Mouse (Mus musculus): ENCODE results near the gene Avil. TPM values are rescaled to one million over a fixed set of nuclear protein-coding genes. Genes with fewer than 3 reads are reported as not detected.
A peak's percentile ranks its signal among the peaks of the same experiment; 100 is the strongest.

Gene Avil
- polyA plus RNA-seq, 1 experiment from 2014 or later: 5.5 TPM

- no peaks in the 10 kb centered on the region for H3K27me3 ChIP-seq
- no peaks in the 10 kb centered on the region for H3K36me3 ChIP-seq
- 0 out of 2 replicates have a peak overlapping the region, but pooled peaks have one; percentile 96 for H3K4me2 ChIP-seq
- no peaks in the 10 kb centered on the region for H3K9me3 ChIP-seq
- peak overlapping the region; percentile 36 for H3K27ac ChIP-seq
- 23% methylated on average over 5 of the region's 5 CpGs for WGBS
- ATAC-seq (ENCODE audit: low FRiP score): no peak
- H3K4me3 ChIP-seq: no peak overlapping the region
- peak overlapping the region; percentile 31 for H3K9ac ChIP-seq
- peaks cover 91% of the 10 kb centered on the region for H3K4me1 ChIP-seq (replicated peaks)
Observed at GRCm38 (mm10) chr10:126984189-126985004, 16.1 kb upstream of the Avil start.

- no peak for ATAC-seq (ENCODE audit: low FRiP score)
- H3K4me3 ChIP-seq: no peak overlapping the region
- H3K9me3 ChIP-seq: no peaks in the 10 kb centered on the region
- H3K4me1 ChIP-seq (replicated peaks): peaks cover 89% of the 10 kb centered on the region
- H3K27ac ChIP-seq: peak overlapping the region; percentile 36
- H3K9ac ChIP-seq: no peak overlapping the region
- H3K4me2 ChIP-seq: 0 out of 2 replicates have a peak overlapping the region, but pooled peaks have one; percentile 96
- no peaks in the 10 kb centered on the region for H3K36me3 ChIP-seq
- 83% methylated on average over 4 of the region's 4 CpGs for WGBS
- no peaks in the 10 kb centered on the region for H3K27me3 ChIP-seq
Observed at GRCm38 (mm10) chr10:126985127-126985526, 15.4 kb upstream of the Avil start.

- 93% methylated on average over 9 of the region's 9 CpGs for WGBS
- ATAC-seq (ENCODE audit: low FRiP score): no peak
- Histone ChIP-seq H3K9me3 (no peaks in the 10 kb centered on the region), H3K27me3 (no peaks in the 10 kb centered on the region), H3K27ac (0 out of 2 replicates have a peak overlapping the region, but pooled peaks have one; percentile 65), H3K4me1 (replicated peaks) (peaks cover 89% of the 10 kb centered on the region), H3K4me3 (no peak overlapping the region), H3K9ac (no peak overlapping the region), H3K36me3 (no peaks in the 10 kb centered on the region), H3K4me2 (no peak overlapping the region)
Observed at GRCm38 (mm10) chr10:126985579-126985978, 14.9 kb upstream of the Avil start.

GRCm38 (mm10) chr10:126986541-126986961 lies 14.0 kb upstream of the Avil start:
- WGBS: 55% methylated on average over 4 of the region's 4 CpGs
- Histone ChIP-seq H3K4me3 (no peak overlapping the region), H3K36me3 (0 out of 2 replicates have a peak, but pooled peaks cover 4% of the 10 kb centered on the region), H3K4me2 (no peak overlapping the region), H3K9ac (peak overlapping the region; percentile 49; the same call in 1 of the 2 replicates), H3K9me3 (no peaks in the 10 kb centered on the region), H3K27me3 (no peaks in the 10 kb centered on the region), H3K27ac (peak overlapping the region; percentile 65), H3K4me1 (replicated peaks) (peaks cover 89% of the 10 kb centered on the region)
- ATAC-seq (ENCODE audit: low FRiP score): 0 out of 2 replicates have a peak, but pooled peaks have one; percentile 32

- no peak for ATAC-seq (ENCODE audit: low FRiP score)
- Histone ChIP-seq H3K36me3 (peaks cover 9% of the 10 kb centered on the region), H3K4me1 (replicated peaks) (peaks cover 81% of the 10 kb centered on the region), H3K9me3 (no peaks in the 10 kb centered on the region), H3K4me3 (no peak overlapping the region), H3K27ac (peak overlapping the region; percentile 65; the same call in 1 of the 2 replicates), H3K27me3 (no peaks in the 10 kb centered on the region), H3K4me2 (no peak overlapping the region), H3K9ac (peak overlapping the region; percentile 49; the same call in 1 of the 2 replicates)
- 65% methylated on average over 8 of the region's 8 CpGs for WGBS
Observed at GRCm38 (mm10) chr10:126987183-126988118, 13.1 kb upstream of the Avil start.

DNA sequence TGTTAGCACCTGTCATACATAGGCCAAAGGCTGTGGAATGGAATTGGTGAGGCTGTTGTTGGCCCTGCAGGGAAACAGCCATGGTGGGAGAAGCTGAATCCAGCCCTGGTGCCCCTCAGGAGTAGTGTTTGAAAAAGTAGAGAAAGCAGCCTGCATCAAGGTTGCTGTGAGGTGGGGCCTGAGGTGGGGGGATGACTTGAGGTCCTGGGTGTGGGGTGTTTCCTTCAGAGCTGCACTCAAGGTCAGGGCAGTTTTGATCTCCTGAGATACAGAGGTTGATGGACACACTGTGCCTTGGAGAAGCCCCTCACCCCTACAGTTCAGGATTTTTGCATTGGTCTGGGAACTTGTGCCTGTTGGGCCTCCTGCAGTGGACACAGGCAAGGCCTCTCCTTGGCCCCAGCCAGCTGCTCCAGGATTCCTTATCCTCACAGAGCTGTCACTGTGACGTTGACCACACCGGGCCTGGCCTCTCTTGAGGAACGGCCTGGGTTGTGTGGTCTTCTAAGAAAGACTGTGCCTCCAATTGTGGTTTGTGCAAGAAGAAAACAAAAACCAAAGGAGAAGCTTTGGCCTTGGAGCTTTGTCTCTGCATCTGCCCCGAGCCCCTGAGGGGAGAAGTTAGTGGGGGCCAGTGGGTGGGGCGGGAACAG lies 11.9 kb upstream of the Avil start:
- Histone ChIP-seq H3K4me3 (no peak overlapping the region), H3K9me3 (no peaks in the 10 kb centered on the region), H3K4me2 (no peak overlapping the region), H3K4me1 (replicated peaks) (peaks cover 69% of the 10 kb centered on the region), H3K36me3 (peaks cover 21% of the 10 kb centered on the region), H3K27me3 (no peaks in the 10 kb centered on the region), H3K27ac (no peak overlapping the region), H3K9ac (0 out of 2 replicates have a peak overlapping the region, but pooled peaks have one; percentile 29)
- 78% methylated on average over 5 of the region's 5 CpGs for WGBS
- no peak for ATAC-seq (ENCODE audit: low FRiP score)

DNA sequence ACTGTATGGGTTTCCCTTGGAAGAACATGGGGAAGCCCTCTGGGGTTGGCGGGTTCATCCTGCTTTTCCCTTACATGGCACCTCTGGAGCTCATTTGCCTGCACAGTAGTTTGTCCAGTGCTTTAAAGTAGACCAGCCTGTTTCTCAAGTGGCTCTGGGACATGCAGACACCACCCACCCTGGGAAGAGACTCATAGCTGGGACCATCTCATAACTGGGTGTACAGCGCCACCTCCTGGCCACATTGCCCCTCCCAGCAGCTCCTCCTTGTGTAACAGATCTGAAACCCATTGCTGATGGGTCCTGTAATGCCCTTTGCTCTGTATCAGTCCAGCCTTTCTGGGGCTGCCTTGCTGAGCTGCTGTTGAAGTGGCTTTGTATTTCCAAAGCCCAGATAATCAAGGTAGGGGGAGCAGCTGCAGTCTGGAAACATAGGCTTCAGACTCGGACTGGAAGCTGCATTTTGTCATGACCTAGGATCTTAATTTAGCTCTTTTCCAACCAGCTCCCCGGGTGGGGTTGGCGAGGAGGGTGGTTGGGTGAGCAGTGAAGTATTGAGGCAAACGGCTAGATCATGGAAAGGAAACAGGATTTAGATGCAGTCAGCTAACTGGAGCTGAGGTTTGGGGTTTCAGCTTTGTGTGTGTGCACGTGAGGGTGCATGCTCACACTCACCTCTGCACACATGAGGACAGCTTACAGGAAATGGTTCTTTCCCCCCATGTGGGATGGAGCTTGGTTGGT lies 10.0 kb upstream of the Avil start:
- peaks cover 52% of the 10 kb centered on the region for H3K4me1 ChIP-seq (replicated peaks)
- H3K27me3 ChIP-seq: no peaks in the 10 kb centered on the region
- peaks cover 40% of the 10 kb centered on the region for H3K36me3 ChIP-seq
- peak; percentile 68 for ATAC-seq (ENCODE audit: low FRiP score)
- H3K27ac ChIP-seq: peak overlapping the region; percentile 30; the same call in 1 of the 2 replicates
- H3K4me3 ChIP-seq: no peak overlapping the region
- no peaks in the 10 kb centered on the region for H3K9me3 ChIP-seq
- H3K9ac ChIP-seq: peak overlapping the region; percentile 19; the same call in 1 of the 2 replicates
- H3K4me2 ChIP-seq: no peak overlapping the region
- 67% methylated on average over 7 of the region's 7 CpGs for WGBS

- Histone ChIP-seq H3K4me3 (no peak overlapping the region), H3K27me3 (no peaks in the 10 kb centered on the region)
- 68% methylated on average over 3 of the region's 3 CpGs for WGBS
Observed at GRCm38 (mm10) chr10:126991676-126992075, 8.8 kb upstream of the Avil start.

DNA sequence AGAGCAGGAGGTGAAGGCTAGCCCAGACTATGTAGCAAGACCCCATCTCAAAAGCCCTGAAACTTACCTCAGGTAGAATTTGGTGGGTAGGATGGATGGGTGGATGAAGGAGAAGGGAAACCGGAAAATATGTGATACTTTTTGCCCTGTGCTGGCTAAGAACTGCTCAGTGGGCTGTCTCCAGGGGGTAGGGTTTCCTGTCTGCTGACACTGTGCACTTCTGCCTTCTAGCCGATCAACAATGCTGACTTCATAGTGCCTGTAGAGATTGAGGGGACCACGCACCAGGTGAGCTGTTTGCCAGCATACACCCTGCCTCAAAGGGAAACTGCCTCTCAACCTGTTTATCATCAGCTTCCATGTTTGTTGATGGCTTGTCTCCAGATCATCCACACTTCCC lies 6.9 kb upstream of the Avil start:
- Histone ChIP-seq H3K27me3 (no peaks in the 10 kb centered on the region), H3K9ac (no peak overlapping the region), H3K27ac (no peak overlapping the region), H3K4me1 (replicated peaks) (peaks cover 21% of the 10 kb centered on the region), H3K9me3 (no peaks in the 10 kb centered on the region), H3K4me2 (no peak overlapping the region), H3K4me3 (no peak overlapping the region), H3K36me3 (peaks cover 64% of the 10 kb centered on the region)
- WGBS: 92% methylated on average over 3 of the region's 3 CpGs
- ATAC-seq (ENCODE audit: low FRiP score): no peak

More at GRCm38 (mm10) chr10:126991676-126992075, 8.8 kb upstream of the Avil start:
- peaks cover 49% of the 10 kb centered on the region for H3K36me3 ChIP-seq
- no peaks in the 10 kb centered on the region for H3K9me3 ChIP-seq
- ATAC-seq (ENCODE audit: low FRiP score): no peak
- H3K27ac ChIP-seq: no peak overlapping the region
- no peak overlapping the region for H3K9ac ChIP-seq
- peaks cover 40% of the 10 kb centered on the region for H3K4me1 ChIP-seq (replicated peaks)
- no peak overlapping the region for H3K4me2 ChIP-seq

DNA sequence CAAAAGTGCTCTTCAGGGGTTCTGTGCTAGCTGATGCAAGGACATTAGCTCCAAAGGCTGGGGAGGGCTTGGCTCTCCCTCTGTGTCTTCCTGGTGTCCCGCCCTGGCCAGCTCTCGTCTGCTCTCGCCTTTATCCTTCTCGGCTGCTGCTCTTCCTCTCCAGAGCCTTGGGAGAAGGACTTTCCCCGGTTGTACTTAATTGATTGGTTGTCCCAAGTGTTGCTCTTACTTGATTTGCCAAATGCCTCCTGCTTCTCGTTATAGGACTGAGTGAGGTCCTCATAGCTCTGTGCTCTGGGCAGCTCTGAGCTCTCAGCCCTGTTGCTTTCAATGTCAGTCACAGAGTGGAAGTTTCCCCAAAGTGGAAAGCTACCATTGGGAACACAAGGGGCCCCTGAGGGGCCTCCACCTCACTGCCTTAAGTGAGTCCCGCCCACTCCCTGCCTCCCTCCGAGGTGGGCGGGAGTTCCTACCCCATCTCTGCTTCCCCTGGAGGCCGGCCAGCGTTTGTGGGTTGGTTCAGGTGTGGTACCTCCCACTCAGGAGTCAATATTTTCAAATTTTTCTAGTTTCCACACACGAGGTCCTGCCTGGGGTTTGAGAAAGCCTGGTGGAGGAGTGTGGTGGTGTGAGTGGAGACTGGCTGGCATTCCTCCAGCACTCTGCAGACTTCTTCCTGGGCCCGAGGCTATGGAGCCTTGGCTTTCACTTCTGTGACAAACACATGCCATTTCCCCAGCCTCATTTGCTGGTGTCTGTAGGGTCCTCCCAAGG lies 3.0 kb upstream of the Avil start:
- no peak for ATAC-seq (ENCODE audit: low FRiP score)
- H3K36me3 ChIP-seq: peaks cover 70% of the 10 kb centered on the region
- WGBS: 82% methylated on average over 13 of the region's 13 CpGs
- H3K4me3 ChIP-seq: no peak overlapping the region
- H3K27ac ChIP-seq: no peak overlapping the region
- no peaks in the 10 kb centered on the region for H3K4me1 ChIP-seq (replicated peaks)
- no peak overlapping the region for H3K9ac ChIP-seq
- H3K4me2 ChIP-seq: no peak overlapping the region
- H3K27me3 ChIP-seq: no peaks in the 10 kb centered on the region
- no peaks in the 10 kb centered on the region for H3K9me3 ChIP-seq
